Mouse (Mus musculus) limb, embryonic 14.5 days (tissue): ENCODE measurements around the gene Ulk4. TPM values are rescaled to one million over a fixed set of nuclear protein-coding genes. Genes with fewer than 3 reads are reported as not detected.
A peak's percentile ranks its signal among the peaks of the same experiment; 100 is the strongest.

Source experiments
- ATAC-seq: fragments of 200-750 bp; cut with Nextera tagmentation; 2 replicates; pipeline ENCODE4 v1.8.0; 2017; ENCODE audit warnings: low read depth, moderate number of reproducible peaks, moderate TSS enrichment; ENCODE audit not compliant: low FRiP score
- DNase-seq: peaks from one replicate; pipeline ENCODE4 v3.0.0-alpha.2; 2015; ENCODE audit warnings: low spot score
- H3K27ac ChIP-seq: fragments of 300-500 bp; sonication (generic); replicated peaks from 2 replicates; pipeline ENCODE4 v1.5.1; 2014; ENCODE audit warnings: low read depth, mild to moderate bottlenecking, low read length, moderate library complexity, mixed read lengths
- H3K27me3 ChIP-seq: fragments of 300-500 bp; sonication (generic); 2 replicates; pipeline ENCODE4 v1.6.1; 2014; ENCODE audit warnings: low read length, mixed read lengths; ENCODE audit not compliant: control insufficient read depth, insufficient read depth
- H3K36me3 ChIP-seq: fragments of 300-500 bp; sonication (generic); 2 replicates; pipeline ENCODE4 v1.6.1; 2014; ENCODE audit warnings: mild to moderate bottlenecking, low read length, moderate library complexity, mixed read lengths; ENCODE audit not compliant: control insufficient read depth, insufficient read depth
- H3K4me1 ChIP-seq: fragments of 300-500 bp; sonication (generic); 2 replicates; pipeline ENCODE4 v1.6.1; 2014; ENCODE audit warnings: antibody characterized with exemption, low read length, mixed read lengths; ENCODE audit not compliant: control insufficient read depth, insufficient read depth
- H3K4me2 ChIP-seq: fragments of 300-500 bp; sonication (generic); replicated peaks from 2 replicates; pipeline ENCODE4 v1.6.1; 2014; ENCODE audit warnings: low read depth, mild to moderate bottlenecking, low read length, moderate library complexity; ENCODE audit not compliant: severe bottlenecking
- H3K4me3 ChIP-seq: fragments of 300-500 bp; sonication (generic); replicated peaks from 2 replicates; pipeline ENCODE4 v1.5.1; 2014; ENCODE audit warnings: low read length
- H3K9ac ChIP-seq: fragments of 300-500 bp; sonication (generic); 2 replicates; pipeline ENCODE4 v1.6.1; 2014; ENCODE audit warnings: mild to moderate bottlenecking, low read depth, low read length, moderate library complexity; ENCODE audit not compliant: severe bottlenecking
- H3K9me3 ChIP-seq: fragments of 300-500 bp; sonication (generic); 2 replicates; pipeline ENCODE4 v1.6.1; 2016; ENCODE audit warnings: low read length; ENCODE audit not compliant: control insufficient read depth
- POLR2A ChIP-seq: fragments of 200-500 bp; IDR thresholded peaks from 2 replicates; pipeline ENCODE4 v1.8.0; 2012; ENCODE audit warnings: inconsistent platforms, mild to moderate bottlenecking, moderate library complexity, borderline replicate concordance; ENCODE audit not compliant: insufficient read depth, insufficient read length; ENCODE audit errors: extremely low read depth
- WGBS: fragments of 180-500 bp; shearing (Covaris S2); extraction: QIAGEN DNeasy Blood & Tissue Kit; methylation state at CpG from one replicate; pipeline ENCODE4 v1.1.7; 2014; 5-methylcytosine and 5-hydroxymethylcytosine counted together
- polyA plus RNA-seq, 2 experiments: library from polyadenylated mRNA; depleted of rRNA in 1 of 2; stranded (reverse) in 1 of 2; unstranded in 1 of 2; fragments of >200 nt; fragmentation: Nextera tagmentation in 1 of 2; extraction: Ambion mirVana in 1 of 2; gene quantifications; 2 replicates each; pipeline versions ENCODE4 v1.2.1 to v1.2.3; 2012 to 2014

Gene Ulk4
- polyA plus RNA-seq, 2 experiments = 6.4 to 123 TPM

GRCm38 (mm10) chr9:121019932-121020331, 257.1 kb downstream of the Ulk4 start:
- Histone ChIP-seq H3K4me2 (no peak overlapping the region), H3K27me3 (no peaks in the 10 kb centered on the region), H3K4me3 (no peak overlapping the region), H3K27ac (no peak overlapping the region), H3K9ac (no peak overlapping the region), H3K36me3 (no peaks in the 10 kb centered on the region), H3K4me1 (peaks cover 12% of the 10 kb centered on the region), H3K9me3 (no peaks in the 10 kb centered on the region)
- ATAC-seq (no peak), DNase-seq (no peak)
- TF ChIP-seq POLR2A = no peak
- WGBS = 68% methylated on average over 13 of the region's 13 CpGs

GRCm38 (mm10) chr9:121018524-121019315, 258.3 kb downstream of the Ulk4 start:
- Histone ChIP-seq H3K36me3 (no peaks in the 10 kb centered on the region), H3K27ac (no peak overlapping the region), H3K4me2 (no peak overlapping the region), H3K9ac (no peak overlapping the region), H3K4me3 (no peak overlapping the region), H3K27me3 (no peaks in the 10 kb centered on the region), H3K4me1 (peaks cover 12% of the 10 kb centered on the region), H3K9me3 (no peaks in the 10 kb centered on the region)
- no peak for DNase-seq
- TF ChIP-seq POLR2A = no peak
- WGBS = 87% methylated on average over 2 of the region's 2 CpGs
- ATAC-seq = no peak

- Histone ChIP-seq H3K9me3 (no peaks in the 10 kb centered on the region), H3K4me1 (peaks cover 12% of the 10 kb centered on the region), H3K36me3 (no peaks in the 10 kb centered on the region), H3K9ac (no peak overlapping the region), H3K27ac (peak overlapping the region; percentile 55), H3K4me3 (no peak overlapping the region), H3K4me2 (no peak overlapping the region), H3K27me3 (no peaks in the 10 kb centered on the region)
- no peak for TF ChIP-seq POLR2A
- DNase-seq (no peak), ATAC-seq (no peak)
- 55% methylated on average over 11 of the region's 11 CpGs for WGBS
Measured at GRCm38 (mm10) chr9:121015810-121016502, 261.0 kb downstream of the Ulk4 start.

- Histone ChIP-seq H3K4me2 (no peak overlapping the region), H3K4me3 (no peak overlapping the region), H3K27ac (no peak overlapping the region), H3K9me3 (no peaks in the 10 kb centered on the region), H3K36me3 (no peaks in the 10 kb centered on the region), H3K27me3 (no peaks in the 10 kb centered on the region), H3K4me1 (peaks cover 7% of the 10 kb centered on the region), H3K9ac (no peak overlapping the region)
- 51% methylated on average over 3 of the region's 4 CpGs for WGBS
- ATAC-seq = no peak
- no peak for DNase-seq
- no peak for TF ChIP-seq POLR2A
Measured at GRCm38 (mm10) chr9:121011540-121011939, 265.5 kb downstream of the Ulk4 start.

- Histone ChIP-seq H3K4me1 (no peaks in the 10 kb centered on the region), H3K27me3 (no peaks in the 10 kb centered on the region), H3K9ac (no peak overlapping the region), H3K36me3 (no peaks in the 10 kb centered on the region), H3K9me3 (no peaks in the 10 kb centered on the region), H3K4me2 (no peak overlapping the region), H3K27ac (no peak overlapping the region), H3K4me3 (no peak overlapping the region)
- TF ChIP-seq POLR2A = no peak
- whole genome bisulfite sequencing = 50% methylated on average over 3 of the region's 3 CpGs
- DNase-seq = no peak
- no peak for ATAC-seq
Measured at GRCm38 (mm10) chr9:121010544-121010943, 266.5 kb downstream of the Ulk4 start.
